Mouse (Mus musculus): ENCODE measurements at regions not wholly inside any gene's neighbourhood (a gene's known extent, or its start where the extent isn't known, plus 50 kb on each side); places are given as distances from the start of the nearest gene placed in this dataset.

GRCm38 (mm10) chr9:115568693-115569334 is 258.6 kb upstream of the Stt3b start:
- TF ChIP-seq FLI1 (IDR thresholded peaks at IDR 0.05; ENCODE audit: low read length) (no peak), GATA1 (IDR thresholded peaks at IDR 0.05; ENCODE audit: borderline replicate concordance, low read length) (no peak)
